Mouse (Mus musculus): ENCODE measurements around the gene Txndc2.

GRCm38 (mm10) chr17:65611721-65612120 lies 30.2 kb downstream of the Txndc2 start:
- TF ChIP-seq CTCF (IDR thresholded peaks at IDR 0.05; ENCODE audit: low read depth): no peak
- no peak for TF ChIP-seq EP300 (IDR thresholded peaks at IDR 0.05; ENCODE audit: low read depth)

Measured in heart, postnatal 0 days (tissue).